Mouse (Mus musculus) brain, embryonic 14.5 days (tissue): ENCODE data around the gene Ngef. TPM values are rescaled to one million over a fixed set of nuclear protein-coding genes. Genes with fewer than 3 reads are reported as not detected.
"Not testable (repeated sequence)": the region's sequence is repeated elsewhere in the genome, so short reads cannot be mapped to it uniquely, and the experiment has no call there.

Source experiments
- DNase-seq: peaks from one replicate; pipeline ENCODE4 v3.0.0-alpha.2; 2011; ENCODE audit warnings: low read depth
- CTCF ChIP-seq: fragments of 200-500 bp; IDR thresholded peaks from 2 replicates; pipeline ENCODE4 v1.5.1; 2012; ENCODE audit warnings: inconsistent platforms, mild to moderate bottlenecking, moderate library complexity, borderline replicate concordance; ENCODE audit not compliant: insufficient read depth, insufficient read length; ENCODE audit errors: extremely low read depth
- POLR2A ChIP-seq: fragments of 200-500 bp; IDR thresholded peaks from 2 replicates; pipeline ENCODE4 v1.6.1; 2012; ENCODE audit warnings: mild to moderate bottlenecking, inconsistent platforms, borderline replicate concordance; ENCODE audit not compliant: poor library complexity, insufficient read depth, insufficient read length, severe bottlenecking; ENCODE audit errors: extremely low read depth
- polyA plus RNA-seq: library from polyadenylated mRNA; depleted of rRNA; stranded (reverse); fragments of >200 nt; gene quantifications from 2 replicates; pipeline ENCODE4 v1.2.3, GENCODE M21; 2012; rRNA removed

The Ngef gene
- polyA plus RNA-seq, 1 experiment, result 11.9 TPM

GRCm38 (mm10) chr1:87467469-87467868 lies 106.2 kb downstream of the Ngef start:
- no peak for DNase-seq
- no peak for TF ChIP-seq CTCF
- TF ChIP-seq POLR2A, result no peak

- DNase-seq, result not testable (repeated sequence)
These were observed 113.8 kb downstream of the Ngef start for GRCm38 (mm10) chr1:87459856-87460255.

- TF ChIP-seq CTCF (no peak), POLR2A (no peak)
- DNase-seq, result peak; percentile 17
These were observed 115.6 kb downstream of the Ngef start for GRCm38 (mm10) chr1:87458045-87458444.

- TF ChIP-seq POLR2A (no peak), CTCF (no peak)
- DNase-seq, result no peak
These were observed 117.2 kb downstream of the Ngef start for GRCm38 (mm10) chr1:87456425-87456824.

GRCm38 (mm10) chr1:87449432-87449831 lies 124.2 kb downstream of the Ngef start:
- no peak for TF ChIP-seq POLR2A
- TF ChIP-seq CTCF, result no peak
- DNase-seq, result no peak

GRCm38 (mm10) chr1:87447183-87448104 lies 126.2 kb downstream of the Ngef start:
- TF ChIP-seq POLR2A (no peak), CTCF (peak; percentile 83)

GRCm38 (mm10) chr1:87436583-87436982 lies 137.1 kb downstream of the Ngef start:
- TF ChIP-seq POLR2A (no peak), CTCF (no peak)
- DNase-seq, result no peak

More at GRCm38 (mm10) chr1:87447183-87448104, 126.2 kb downstream of the Ngef start:
- peak; percentile 77 for DNase-seq

GRCm38 (mm10) chr1:87435125-87435524 lies 138.5 kb downstream of the Ngef start:
- DNase-seq, result no peak
- TF ChIP-seq POLR2A (no peak), CTCF (no peak)

Other genes starting within 250 kb of the Ngef start
- 58.2 and 75.1 TPM in 2 replicates for gene Gigyf2, start 246.9 kb downstream of the Ngef start, polyA plus RNA-seq
- gene Kcnj13, start 179.1 kb downstream of the Ngef start, polyA plus RNA-seq, result 2.7 and 6.8 TPM in 2 replicates
- gene Snorc, start 103.6 kb downstream of the Ngef start, polyA plus RNA-seq, result 0.40 and 1.0 TPM in 2 replicates
- 0.16 and 0.22 TPM in 2 replicates for gene Neu2, start 64.0 kb downstream of the Ngef start, polyA plus RNA-seq
- 4.6 and 4.9 TPM in 2 replicates for gene Inpp5d, start 46.4 kb upstream of the Ngef start, polyA plus RNA-seq
- gene Atg16l1, start 182.0 kb upstream of the Ngef start, polyA plus RNA-seq, result 80.8 and 83.9 TPM in 2 replicates
- gene Sag, start 229.8 kb upstream of the Ngef start, polyA plus RNA-seq, result 0.83 and 0.90 TPM in 2 replicates